Mouse (Mus musculus): ENCODE measurements around the gene Tnc.

DNA sequence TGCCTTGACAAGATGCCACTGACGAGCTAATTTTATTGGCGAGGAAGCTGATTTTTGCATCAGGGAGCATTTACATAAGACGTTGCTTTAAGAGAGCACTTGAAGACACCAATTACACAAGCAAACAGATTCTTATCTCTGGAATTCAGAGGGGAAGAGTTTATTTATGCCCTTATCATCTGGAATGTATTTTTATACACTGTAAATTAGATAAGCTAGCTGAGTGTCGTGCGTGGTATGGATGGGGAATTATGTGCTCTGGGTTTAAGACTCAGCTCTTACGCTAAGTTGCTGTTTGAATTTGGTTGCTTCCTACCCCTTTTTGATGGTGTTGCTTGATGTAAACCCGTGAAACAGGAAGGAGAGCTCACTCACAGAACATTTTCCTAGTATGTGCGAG, 130.1 kb downstream of the Tnc start:
- TF ChIP-seq POLR2A (IDR thresholded peaks at IDR 0.05; ENCODE audit: low read depth, low read length), result no peak
- TF ChIP-seq CTCF (conservative IDR thresholded peaks at IDR 0.05; ENCODE audit: insufficient read depth, insufficient read length, low read depth, low read length), result no peak
